Mouse (Mus musculus): ENCODE measurements around the gene Cpm. TPM values are rescaled to one million over a fixed set of nuclear protein-coding genes. Genes with fewer than 3 reads are reported as not detected.

Cpm gene
- total RNA-seq, 1 experiment = 4.8 TPM

DNA sequence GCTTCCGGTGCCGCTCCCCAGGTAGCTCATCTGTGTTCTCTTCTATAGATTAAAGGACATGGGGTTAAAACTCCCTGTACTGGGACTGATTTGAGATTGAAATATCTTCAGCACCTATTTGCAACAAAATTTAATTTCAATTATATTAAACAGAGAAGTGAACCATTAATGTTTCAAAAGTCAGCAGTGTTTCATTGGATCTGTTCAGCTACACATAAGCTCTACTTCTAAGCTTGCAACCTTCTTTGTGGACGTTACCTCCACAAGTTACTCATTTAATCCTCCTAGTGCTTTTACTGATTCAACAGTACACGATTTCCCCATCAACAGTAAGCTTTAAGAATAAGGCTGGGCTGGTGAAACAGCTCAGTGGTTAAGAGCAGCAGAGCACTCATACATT, 65.7 kb downstream of the Cpm start:
- Histone ChIP-seq H3K27ac (ENCODE audit: insufficient read depth, low read depth, low read length, poor library complexity, severe bottlenecking) (no peak overlapping the region), H3K36me3 (ENCODE audit: control insufficient read depth, insufficient read depth, low read length, poor library complexity, severe bottlenecking) (peaks cover 43% of the 10 kb centered on the region), H3K9me3 (ENCODE audit: control insufficient read depth, insufficient read depth, low read depth, low read length) (no peaks in the 10 kb centered on the region), H3K4me3 (ENCODE audit: insufficient read depth in 1 of 2, low read depth in 1 of 2, low read length in 2 of 2, poor library complexity in 1 of 2, severe bottlenecking in 1 of 2) (no peak overlapping the region), H3K4me1 (ENCODE audit: control insufficient read depth in 2 of 2, insufficient read depth in 2 of 2, low read length in 2 of 2, poor library complexity in 1 of 2) (peaks cover 0 to 2% of the 10 kb centered on the region in 2 experiments; a peak in 1 of 4 replicates), H3K9ac (ENCODE audit: insufficient read depth, low read depth, low read length, poor library complexity, severe bottlenecking) (no peak overlapping the region)
- no peak for TF ChIP-seq HCFC1 (IDR thresholded peaks at IDR 0.05; ENCODE audit: borderline replicate concordance, insufficient read depth, low read length)
- TF ChIP-seq ZC3H11A (IDR thresholded peaks at IDR 0.05; ENCODE audit: borderline replicate concordance, low read depth, low read length) = no peak
- no peak for TF ChIP-seq CHD2 (IDR thresholded peaks at IDR 0.05; ENCODE audit: low read depth, low read length)
- TF ChIP-seq ZNF384 (IDR thresholded peaks at IDR 0.05; ENCODE audit: low read depth, low read length) = no peak
- no peak for TF ChIP-seq MAFK (IDR thresholded peaks at IDR 0.05; ENCODE audit: insufficient read depth, low read depth, low read length)
- in situ Hi-C loops (cut with MboI; ENCODE audit: low sequenced_read_pairs in 2 of 2, unreplicated experiment in 2 of 2) = no loop called here
- no peak for DNase-seq (ENCODE audit: low read depth, low spot score)

DNA sequence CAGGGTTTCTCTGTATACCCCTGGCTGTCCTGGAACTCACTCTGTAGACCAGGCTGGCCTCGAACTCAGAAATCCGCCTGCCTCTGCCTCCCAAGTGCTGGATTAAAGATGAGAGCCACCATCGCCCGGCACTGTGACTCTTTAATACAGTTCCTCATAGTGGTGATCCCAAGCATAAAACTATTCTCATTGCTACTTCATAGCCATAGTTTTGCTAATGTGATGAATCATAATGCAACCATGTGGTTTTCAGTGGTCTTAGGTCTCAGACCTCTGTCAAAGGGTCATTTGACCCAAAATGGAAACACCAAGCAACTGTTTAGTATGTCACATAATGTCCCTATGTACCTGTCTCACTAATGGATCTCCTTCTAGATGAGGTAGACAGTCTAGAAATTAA, 66.3 kb downstream of the Cpm start:
- no peak overlapping the region for H3K27ac ChIP-seq (ENCODE audit: insufficient read depth, low read depth, low read length, poor library complexity, severe bottlenecking)
- no peak for DNase-seq (ENCODE audit: low read depth, low spot score)
- H3K36me3 ChIP-seq (ENCODE audit: control insufficient read depth, insufficient read depth, low read length, poor library complexity, severe bottlenecking) = peaks cover 41% of the 10 kb centered on the region

DNA sequence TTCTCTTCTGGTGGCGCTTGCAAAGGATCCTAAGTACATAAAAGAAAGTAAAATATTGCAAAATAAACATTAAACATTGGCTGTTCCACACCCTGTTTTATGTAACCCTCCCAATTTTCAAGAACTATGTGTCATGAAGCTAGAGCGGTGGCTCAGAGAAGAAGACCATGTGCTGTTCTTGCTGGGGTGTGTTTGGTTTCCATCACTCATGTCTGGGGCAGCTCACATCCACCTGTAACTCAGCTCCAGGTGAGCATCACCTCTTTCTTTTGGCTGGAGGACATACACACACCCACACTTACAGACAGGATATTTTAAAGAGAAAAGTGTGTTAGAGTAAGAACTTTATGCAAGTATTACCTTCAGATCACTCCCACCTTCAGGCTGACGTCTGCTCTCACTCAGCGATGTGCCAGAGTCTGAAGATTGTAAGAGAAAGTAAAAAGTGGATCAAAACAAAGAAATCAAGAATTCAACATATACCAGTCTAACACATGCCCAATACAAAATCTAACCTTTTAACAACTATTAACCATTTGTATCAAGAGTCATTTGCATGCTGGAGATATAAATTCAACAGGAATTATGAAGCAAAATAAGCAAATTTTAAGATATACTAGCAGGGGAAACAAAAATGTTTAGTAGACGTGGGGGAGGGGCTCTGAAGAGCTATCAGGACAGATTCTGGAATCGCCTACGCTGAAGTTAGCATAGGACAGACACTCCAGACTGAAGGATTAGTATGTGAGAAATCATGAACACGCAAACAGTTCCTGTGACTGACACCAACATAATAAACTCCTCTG, 66.9 kb downstream of the Cpm start:
- Histone ChIP-seq H3K4me1 (ENCODE audit: control insufficient read depth in 2 of 2, insufficient read depth in 2 of 2, low read length in 2 of 2, poor library complexity in 1 of 2) (peaks cover 0 to 2% of the 10 kb centered on the region in 2 experiments; a peak in 1 of 4 replicates), H3K27ac (ENCODE audit: insufficient read depth, low read depth, low read length, poor library complexity, severe bottlenecking) (no peak overlapping the region), H3K9me3 (ENCODE audit: control insufficient read depth, insufficient read depth, low read depth, low read length) (no peaks in the 10 kb centered on the region), H3K36me3 (ENCODE audit: control insufficient read depth, insufficient read depth, low read length, poor library complexity, severe bottlenecking) (peaks cover 42% of the 10 kb centered on the region), H3K4me3 (ENCODE audit: insufficient read depth in 1 of 2, low read depth in 1 of 2, low read length in 2 of 2, poor library complexity in 1 of 2, severe bottlenecking in 1 of 2) (no peak overlapping the region), H3K9ac (ENCODE audit: insufficient read depth, low read depth, low read length, poor library complexity, severe bottlenecking) (no peak overlapping the region)
- in situ Hi-C loops (cut with MboI; ENCODE audit: low sequenced_read_pairs in 2 of 2, unreplicated experiment in 2 of 2) = no loop called here
- TF ChIP-seq CHD2 (IDR thresholded peaks at IDR 0.05; ENCODE audit: low read depth, low read length) (no peak), ZNF384 (IDR thresholded peaks at IDR 0.05; ENCODE audit: low read depth, low read length) (no peak)
- no peak for DNase-seq (ENCODE audit: low read depth, low spot score)

More for the DNA sequence above, 66.3 kb downstream of the Cpm start:
- TF ChIP-seq ZC3H11A (IDR thresholded peaks at IDR 0.05; ENCODE audit: borderline replicate concordance, low read depth, low read length) (no peak), ZNF384 (IDR thresholded peaks at IDR 0.05; ENCODE audit: low read depth, low read length) (no peak)
- Histone ChIP-seq H3K9ac (ENCODE audit: insufficient read depth, low read depth, low read length, poor library complexity, severe bottlenecking) (no peak overlapping the region), H3K4me1 (ENCODE audit: control insufficient read depth in 2 of 2, insufficient read depth in 2 of 2, low read length in 2 of 2, poor library complexity in 1 of 2) (peaks cover 0 to 2% of the 10 kb centered on the region in 2 experiments; a peak in 1 of 4 replicates), H3K9me3 (ENCODE audit: control insufficient read depth, insufficient read depth, low read depth, low read length) (no peaks in the 10 kb centered on the region), H3K4me3 (ENCODE audit: insufficient read depth in 1 of 2, low read depth in 1 of 2, low read length in 2 of 2, poor library complexity in 1 of 2, severe bottlenecking in 1 of 2) (no peak overlapping the region)
- in situ Hi-C loops (cut with MboI; ENCODE audit: low sequenced_read_pairs in 2 of 2, unreplicated experiment in 2 of 2) = no loop called here

DNA sequence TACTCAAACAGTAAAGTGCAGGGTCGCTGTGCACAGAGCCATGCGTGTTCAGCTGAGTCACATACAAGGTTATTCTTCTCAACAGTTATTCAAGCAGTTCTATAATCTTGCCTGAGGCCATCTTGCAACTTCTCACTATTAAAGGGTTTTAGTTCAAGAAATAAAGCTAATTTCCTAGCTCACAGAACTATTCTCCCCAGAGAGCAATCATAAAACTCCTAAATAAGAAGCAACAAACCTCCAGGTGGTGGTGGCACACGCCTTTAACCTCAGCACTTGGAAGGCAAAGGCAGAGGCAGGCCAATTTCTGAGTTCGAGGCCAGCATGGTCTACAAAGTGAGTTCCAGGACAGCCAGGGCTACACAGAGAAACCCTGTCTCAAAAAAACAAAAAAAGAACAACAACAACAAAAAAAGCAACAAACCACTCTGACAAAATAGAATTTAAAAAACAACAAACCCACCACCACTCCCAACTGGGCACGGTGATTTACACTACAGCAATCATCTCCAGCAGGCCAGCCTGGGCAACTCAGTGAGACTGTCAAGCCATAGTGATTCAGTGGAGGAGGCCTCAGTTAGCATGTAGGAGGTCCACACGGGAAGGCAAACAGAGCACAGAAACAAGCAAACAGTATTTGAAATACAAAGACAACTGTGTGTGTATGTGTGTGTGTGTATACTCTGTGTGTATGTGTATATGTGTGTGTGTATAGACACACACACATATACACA, 67.7 kb downstream of the Cpm start:
- no peak for TF ChIP-seq MAFK (IDR thresholded peaks at IDR 0.05; ENCODE audit: insufficient read depth, low read depth, low read length)
- no peak for TF ChIP-seq ZC3H11A (IDR thresholded peaks at IDR 0.05; ENCODE audit: borderline replicate concordance, low read depth, low read length)
- no peak for TF ChIP-seq CHD2 (IDR thresholded peaks at IDR 0.05; ENCODE audit: low read depth, low read length)
- no peak for TF ChIP-seq ZNF384 (IDR thresholded peaks at IDR 0.05; ENCODE audit: low read depth, low read length)
- TF ChIP-seq HCFC1 (IDR thresholded peaks at IDR 0.05; ENCODE audit: borderline replicate concordance, insufficient read depth, low read length) = no peak
- H3K9ac ChIP-seq (ENCODE audit: insufficient read depth, low read depth, low read length, poor library complexity, severe bottlenecking) = no peak overlapping the region
- H3K4me3 ChIP-seq (ENCODE audit: insufficient read depth in 1 of 2, low read depth in 1 of 2, low read length in 2 of 2, poor library complexity in 1 of 2, severe bottlenecking in 1 of 2) = no peak overlapping the region
- in situ Hi-C loops (cut with MboI; ENCODE audit: low sequenced_read_pairs in 2 of 2, unreplicated experiment in 2 of 2) = no loop called here
- H3K9me3 ChIP-seq (ENCODE audit: control insufficient read depth, insufficient read depth, low read depth, low read length) = no peaks in the 10 kb centered on the region
- H3K36me3 ChIP-seq (ENCODE audit: control insufficient read depth, insufficient read depth, low read length, poor library complexity, severe bottlenecking) = peaks cover 41% of the 10 kb centered on the region
- peaks cover 0 to 2% of the 10 kb centered on the region in 2 experiments; a peak in 1 of 4 replicates for H3K4me1 ChIP-seq (ENCODE audit: control insufficient read depth in 2 of 2, insufficient read depth in 2 of 2, low read length in 2 of 2, poor library complexity in 1 of 2)
- DNase-seq (ENCODE audit: low read depth, low spot score) = no peak
- H3K27ac ChIP-seq (ENCODE audit: insufficient read depth, low read depth, low read length, poor library complexity, severe bottlenecking) = no peak overlapping the region
